Mouse (Mus musculus) cerebellum, adult 2 months (tissue): ENCODE measurements around the gene Ppm1h.

Experiments
- CTCF ChIP-seq: fragments of 200-500 bp; IDR thresholded peaks from 2 replicates; pipeline ENCODE4 v1.5.1; 2011; ENCODE audit warnings: low read depth, mild to moderate bottlenecking, control low read depth, low read length, moderate library complexity, borderline replicate concordance; ENCODE audit not compliant: insufficient read depth
- POLR2A ChIP-seq: fragments of 200-500 bp; IDR thresholded peaks from 2 replicates; pipeline ENCODE4 v1.6.1; 2011; ENCODE audit warnings: low read length, control low read depth, borderline replicate concordance; ENCODE audit not compliant: insufficient read depth

DNA sequence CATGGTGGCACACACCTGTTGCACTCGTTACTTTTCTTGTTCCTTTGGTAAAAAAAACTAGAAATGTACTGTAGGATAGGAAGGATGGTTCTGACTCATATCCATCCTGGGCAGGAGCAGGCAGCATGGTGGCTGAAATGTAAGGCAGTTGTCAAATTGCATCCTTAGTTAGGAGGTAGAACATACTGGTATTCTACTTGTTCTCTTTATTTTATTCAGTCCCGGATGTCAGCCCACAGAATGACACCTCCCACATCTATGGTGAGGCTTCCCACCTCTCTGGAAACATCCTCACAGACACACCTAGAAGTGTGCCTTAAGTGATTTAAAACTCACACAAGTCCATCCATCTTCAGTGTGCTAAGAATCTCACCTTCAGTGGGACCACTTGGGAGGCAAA lies 49.6 kb downstream of the Ppm1h start:
- TF ChIP-seq CTCF (no peak), POLR2A (no peak)
